Mouse (Mus musculus): ENCODE data around the gene Gpr152. TPM values are rescaled to one million over a fixed set of nuclear protein-coding genes. Genes with fewer than 3 reads are reported as not detected.

The Gpr152 gene
- polyA plus RNA-seq, 1 experiment from 2014 or later = 0.03 TPM

DNA sequence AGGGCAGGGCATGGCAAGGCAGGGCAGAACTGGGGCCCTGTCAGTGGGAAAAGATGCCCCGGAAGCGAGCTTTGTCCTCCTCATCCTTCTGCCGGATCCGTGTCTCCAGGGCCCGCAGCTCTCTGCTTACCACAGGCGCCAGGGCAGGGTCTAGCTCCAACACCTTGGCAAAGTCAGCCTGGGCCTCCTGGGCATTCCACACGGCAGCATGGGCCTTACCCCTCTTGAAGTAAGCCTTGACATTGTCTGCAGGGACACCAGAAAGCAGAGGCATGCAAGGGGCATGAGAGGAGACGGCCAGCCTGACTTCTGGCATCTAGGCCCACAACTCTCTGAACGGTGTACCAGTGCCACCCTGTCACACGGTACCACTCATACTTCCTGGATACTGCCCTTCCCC lies 25.0 kb upstream of the Gpr152 start:
- H3K36me3 ChIP-seq (ENCODE audit: insufficient read depth, low read length) = peaks cover 20% of the 10 kb centered on the region

GRCm38 (mm10) chr19:4115144-4115543 lies 24.4 kb upstream of the Gpr152 start:
- Histone ChIP-seq H3K4me1 (replicated peaks; ENCODE audit: insufficient read depth, low read length) (peaks cover 9% of the 10 kb centered on the region; the same call in 1 of the 2 replicates), H3K36me3 (ENCODE audit: insufficient read depth, low read length) (peaks cover 20% of the 10 kb centered on the region), H3K4me3 (replicated peaks; ENCODE audit: low read depth, low read length) (no peak overlapping the region), H3K9ac (ENCODE audit: low read depth, low read length) (no peak overlapping the region), H3K27ac (no peak overlapping the region), H3K9me3 (replicated peaks; ENCODE audit: low read length) (no peaks in the 10 kb centered on the region), H3K27me3 (ENCODE audit: insufficient read depth, low read length) (no peaks in the 10 kb centered on the region), H3K4me2 (ENCODE audit: low read length) (no peak overlapping the region)
- 96% methylated on average over 10 of the region's 10 CpGs for WGBS
- no peak for DNase-seq (ENCODE audit: low spot score)
- ATAC-seq (replicated peaks; ENCODE audit: low FRiP score, low read depth) = no peak
- no peak for TF ChIP-seq CTCF (IDR thresholded peaks at IDR 0.05; ENCODE audit: low read depth)

More for the DNA sequence above, 25.0 kb upstream of the Gpr152 start:
- peak overlapping the region; percentile 86 for H3K27ac ChIP-seq
- H3K27me3 ChIP-seq (ENCODE audit: insufficient read depth, low read length) = no peaks in the 10 kb centered on the region
- no peaks in the 10 kb centered on the region for H3K9me3 ChIP-seq (replicated peaks; ENCODE audit: low read length)
- no peak overlapping the region for H3K4me2 ChIP-seq (ENCODE audit: low read length)
- H3K4me1 ChIP-seq (replicated peaks; ENCODE audit: insufficient read depth, low read length) = peaks cover 9% of the 10 kb centered on the region; the same call in 1 of the 2 replicates
- WGBS = 85% methylated on average over 10 of the region's 10 CpGs
- H3K9ac ChIP-seq (ENCODE audit: low read depth, low read length) = no peak overlapping the region
- no peak overlapping the region for H3K4me3 ChIP-seq (replicated peaks; ENCODE audit: low read depth, low read length)
- DNase-seq (ENCODE audit: low spot score) = no peak
- no peak for TF ChIP-seq CTCF (IDR thresholded peaks at IDR 0.05; ENCODE audit: low read depth)
- no peak for ATAC-seq (replicated peaks; ENCODE audit: low FRiP score, low read depth)

DNA sequence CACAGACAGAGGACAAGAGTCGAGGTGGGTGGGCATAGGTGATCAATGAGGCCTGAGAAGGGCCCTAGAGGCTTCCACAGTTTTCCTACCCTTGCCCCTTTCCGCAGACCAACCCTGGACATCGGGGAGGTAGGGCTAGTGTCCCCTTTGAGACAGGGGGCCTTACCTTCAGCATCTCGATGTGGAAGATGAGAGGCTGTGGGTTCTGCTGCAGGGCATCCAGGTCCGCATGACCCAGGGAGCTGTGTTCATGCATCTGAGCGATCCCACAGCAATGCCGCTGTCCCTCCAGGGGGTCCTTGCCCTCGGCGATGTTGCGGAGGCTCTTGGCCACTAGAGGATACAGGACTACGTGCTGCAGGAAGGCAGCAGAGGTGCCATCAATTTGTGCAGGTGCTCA lies 23.8 kb upstream of the Gpr152 start:
- Histone ChIP-seq H3K4me1 (replicated peaks; ENCODE audit: insufficient read depth, low read length) (peaks cover 15% of the 10 kb centered on the region; the same call in 1 of the 2 replicates), H3K4me3 (replicated peaks; ENCODE audit: low read depth, low read length) (no peak overlapping the region), H3K4me2 (ENCODE audit: low read length) (no peak overlapping the region), H3K9ac (ENCODE audit: low read depth, low read length) (no peak overlapping the region), H3K27me3 (ENCODE audit: insufficient read depth, low read length) (no peaks in the 10 kb centered on the region), H3K9me3 (replicated peaks; ENCODE audit: low read length) (no peaks in the 10 kb centered on the region), H3K36me3 (ENCODE audit: insufficient read depth, low read length) (peaks cover 20% of the 10 kb centered on the region), H3K27ac (no peak overlapping the region)
- ATAC-seq (replicated peaks; ENCODE audit: low FRiP score, low read depth) (no peak), DNase-seq (ENCODE audit: low spot score) (no peak)
- 92% methylated on average over 11 of the region's 11 CpGs for WGBS
- no peak for TF ChIP-seq CTCF (IDR thresholded peaks at IDR 0.05; ENCODE audit: low read depth)

GRCm38 (mm10) chr19:4117006-4117405 lies 22.6 kb upstream of the Gpr152 start:
- Histone ChIP-seq H3K4me1 (replicated peaks; ENCODE audit: insufficient read depth, low read length) (peaks cover 19% of the 10 kb centered on the region; the same call in 1 of the 2 replicates), H3K9me3 (replicated peaks; ENCODE audit: low read length) (no peaks in the 10 kb centered on the region), H3K9ac (ENCODE audit: low read depth, low read length) (no peak overlapping the region), H3K27me3 (ENCODE audit: insufficient read depth, low read length) (no peaks in the 10 kb centered on the region), H3K4me2 (ENCODE audit: low read length) (no peak overlapping the region), H3K36me3 (ENCODE audit: insufficient read depth, low read length) (peaks cover 20% of the 10 kb centered on the region), H3K4me3 (replicated peaks; ENCODE audit: low read depth, low read length) (no peak overlapping the region), H3K27ac (no peak overlapping the region)
- ATAC-seq (replicated peaks; ENCODE audit: low FRiP score, low read depth) = no peak
- WGBS = 66% methylated on average over 7 of the region's 7 CpGs
- DNase-seq (ENCODE audit: low spot score) = peak; percentile 51
- no peak for TF ChIP-seq CTCF (IDR thresholded peaks at IDR 0.05; ENCODE audit: low read depth)

GRCm38 (mm10) chr19:4118350-4118749 lies 21.2 kb upstream of the Gpr152 start:
- Histone ChIP-seq H3K4me3 (replicated peaks; ENCODE audit: low read depth, low read length) (no peak overlapping the region), H3K9ac (ENCODE audit: low read depth, low read length) (no peak overlapping the region), H3K27me3 (ENCODE audit: insufficient read depth, low read length) (no peaks in the 10 kb centered on the region), H3K36me3 (ENCODE audit: insufficient read depth, low read length) (peaks cover 17% of the 10 kb centered on the region), H3K4me1 (replicated peaks; ENCODE audit: insufficient read depth, low read length) (peaks cover 16% of the 10 kb centered on the region; the same call in 1 of the 2 replicates), H3K4me2 (ENCODE audit: low read length) (no peak overlapping the region), H3K27ac (no peak overlapping the region), H3K9me3 (replicated peaks; ENCODE audit: low read length) (no peaks in the 10 kb centered on the region)
- DNase-seq (ENCODE audit: low spot score) (no peak), ATAC-seq (replicated peaks; ENCODE audit: low FRiP score, low read depth) (no peak)
- 88% methylated on average over 2 of the region's 2 CpGs for WGBS
- no peak for TF ChIP-seq CTCF (IDR thresholded peaks at IDR 0.05; ENCODE audit: low read depth)

- 0 out of 2 replicates have a peak overlapping the region, but pooled peaks have one; percentile 15 for H3K9ac ChIP-seq (ENCODE audit: low read depth, low read length)
- no peak overlapping the region for H3K27ac ChIP-seq
- no peak overlapping the region for H3K4me3 ChIP-seq (replicated peaks; ENCODE audit: low read depth, low read length)
- H3K4me1 ChIP-seq (replicated peaks; ENCODE audit: insufficient read depth, low read length) = peaks cover 9% of the 10 kb centered on the region; the same call in 1 of the 2 replicates
- WGBS = 82% methylated on average over 6 of the region's 6 CpGs
- H3K27me3 ChIP-seq (ENCODE audit: insufficient read depth, low read length) = no peaks in the 10 kb centered on the region
- no peak overlapping the region for H3K4me2 ChIP-seq (ENCODE audit: low read length)
- DNase-seq (ENCODE audit: low spot score) (no peak), ATAC-seq (replicated peaks; ENCODE audit: low FRiP score, low read depth) (no peak)
- H3K9me3 ChIP-seq (replicated peaks; ENCODE audit: low read length) = no peaks in the 10 kb centered on the region
- H3K36me3 ChIP-seq (ENCODE audit: insufficient read depth, low read length) = peaks cover 11% of the 10 kb centered on the region
- TF ChIP-seq CTCF (IDR thresholded peaks at IDR 0.05; ENCODE audit: low read depth) = no peak
Observed at GRCm38 (mm10) chr19:4119716-4120487, 19.7 kb upstream of the Gpr152 start.
